Mouse (Mus musculus): Measurements from ENCODE around the gene Adra2b. TPM values are rescaled to one million over a fixed set of nuclear protein-coding genes. Genes with fewer than 3 reads are reported as not detected.

The Adra2b gene
- total and polyA plus RNA-seq, 3 experiments = not detected

DNA sequence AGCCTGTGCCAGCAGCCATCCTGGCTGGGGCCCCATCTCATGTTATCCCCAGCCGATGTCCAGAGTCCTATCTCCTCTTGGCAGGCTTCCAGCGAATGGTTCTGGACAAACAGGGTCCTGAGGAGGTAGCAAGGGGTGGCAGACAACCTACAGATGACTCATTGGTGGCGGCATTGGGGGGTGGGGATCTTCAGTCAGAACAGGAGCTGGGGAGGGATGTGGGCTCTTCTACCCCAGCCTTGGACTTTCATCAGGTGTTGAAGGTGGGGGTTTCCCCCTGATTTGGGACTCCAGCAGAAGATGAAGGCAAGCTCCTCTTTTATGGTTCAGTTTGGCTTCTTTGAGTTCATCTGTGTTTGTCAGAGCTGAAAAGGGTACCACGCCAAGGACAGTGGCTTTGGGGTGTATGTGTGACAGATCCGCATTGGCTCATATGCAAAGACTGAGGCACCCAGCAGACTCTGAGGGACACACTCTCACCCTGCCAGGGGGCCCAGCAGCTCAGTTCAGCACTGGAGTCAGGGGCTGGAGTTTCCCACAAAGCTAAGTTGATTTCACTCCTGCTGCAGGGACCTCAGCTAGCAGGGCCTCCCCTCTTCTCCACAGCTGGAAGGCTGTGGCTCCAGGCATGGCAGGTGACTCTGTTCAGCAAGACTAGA is 28.9 kb upstream of the Adra2b start:
- Histone ChIP-seq H3K36me3 (ENCODE audit: control insufficient read depth in 1 of 2, insufficient read depth in 2 of 2, low read length in 2 of 2) (peaks cover 0 to 12% of the 10 kb centered on the region in 2 experiments; a peak in 2 of 4 replicates), H3K79me2 (ENCODE audit: control insufficient read depth, insufficient read depth, low read length, poor library complexity) (peaks cover 12% of the 10 kb centered on the region), H3K27me3 (ENCODE audit: control insufficient read depth in 1 of 2, insufficient read depth in 2 of 2, low read length in 2 of 2) (no peaks in the 10 kb centered on the region), H3K9ac (ENCODE audit: control insufficient read depth, low read depth, low read length, poor library complexity, severe bottlenecking) (no peak overlapping the region), H3K4me1 (ENCODE audit: control insufficient read depth in 1 of 2, insufficient read depth in 2 of 2, low read length in 2 of 2) (peaks cover 3 to 22% of the 10 kb centered on the region in 2 experiments; a peak in 3 of 4 replicates), H3K27ac (ENCODE audit: control insufficient read depth, low read depth, low read length) (no peak overlapping the region), H3K9me3 (replicated peaks; ENCODE audit: insufficient read depth, low read length) (no peaks in the 10 kb centered on the region), H3K4me3 (ENCODE audit: control insufficient read depth in 1 of 2, insufficient read depth in 1 of 2, low read depth in 2 of 2, low read length in 2 of 2) (no peak overlapping the region)
- no peak for TF ChIP-seq MXI1 (IDR thresholded peaks at IDR 0.05; ENCODE audit: low read depth, low read length)
- no peak for TF ChIP-seq RCOR1 (IDR thresholded peaks at IDR 0.05; ENCODE audit: low read depth, low read length)
- no peak for TF ChIP-seq MAFK (IDR thresholded peaks at IDR 0.05; ENCODE audit: borderline replicate concordance, low read depth, low read length)
- TF ChIP-seq TBP (IDR thresholded peaks at IDR 0.05; ENCODE audit: low read depth, low read length) = no peak
- no peak for TF ChIP-seq NRF1 (IDR thresholded peaks at IDR 0.05; ENCODE audit: insufficient read depth, low read depth, low read length, poor library complexity, severe bottlenecking)
- no peak for TF ChIP-seq CHD1 (IDR thresholded peaks at IDR 0.05; ENCODE audit: low read depth, low read length)
- no peak for TF ChIP-seq TAL1 (IDR thresholded peaks at IDR 0.05; ENCODE audit: low read length)
- TF ChIP-seq ZC3H11A (IDR thresholded peaks at IDR 0.05; ENCODE audit: low read depth, low read length) = no peak
- TF ChIP-seq ZKSCAN1 (IDR thresholded peaks at IDR 0.05; ENCODE audit: low read depth, low read length) = no peak
- TF ChIP-seq GABPA (IDR thresholded peaks at IDR 0.05; ENCODE audit: low read depth, low read length) = no peak
- no peak for DNase-seq (ENCODE audit: low read depth, low spot score)

DNA sequence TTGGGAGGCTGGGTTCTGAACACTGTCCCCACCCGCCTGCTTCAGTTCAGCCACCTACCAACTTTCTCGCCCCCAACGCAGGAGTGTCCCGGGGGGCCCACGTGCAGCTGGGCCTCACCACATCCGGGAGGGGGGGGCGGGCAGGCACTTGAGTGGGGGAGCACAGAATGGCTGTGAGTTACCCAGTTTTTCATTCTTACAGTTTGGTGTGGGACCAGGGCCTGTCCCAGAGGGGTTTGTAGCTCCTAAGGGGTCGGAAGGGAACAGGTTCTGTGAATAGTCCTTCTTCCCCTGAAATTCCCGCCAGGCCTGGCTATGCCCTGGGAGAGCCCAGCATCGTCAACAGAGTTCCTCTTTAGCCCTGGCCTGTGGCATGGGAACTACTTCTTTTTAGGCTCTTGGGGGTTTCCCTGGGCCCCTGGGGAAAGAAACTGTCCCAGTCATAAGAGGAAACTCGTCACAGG is 27.9 kb upstream of the Adra2b start:
- no peaks in the 10 kb centered on the region for H3K27me3 ChIP-seq (ENCODE audit: control insufficient read depth in 1 of 2, insufficient read depth in 2 of 2, low read length in 2 of 2)
- H3K79me2 ChIP-seq (ENCODE audit: control insufficient read depth, insufficient read depth, low read length, poor library complexity) = peaks cover 12% of the 10 kb centered on the region
- no peak for TF ChIP-seq ZMIZ1 (IDR thresholded peaks at IDR 0.05; ENCODE audit: low read depth, low read length)
- TF ChIP-seq CHD1 (IDR thresholded peaks at IDR 0.05; ENCODE audit: low read depth, low read length) = 0 out of 2 replicates have a peak, but pooled peaks have one; percentile 18
- TF ChIP-seq TCF12 (IDR thresholded peaks at IDR 0.05; ENCODE audit: low read depth, low read length) = no peak
- no peak for TF ChIP-seq MXI1 (IDR thresholded peaks at IDR 0.05; ENCODE audit: low read depth, low read length)
- peak; percentile 22; the same call in 1 of the 2 replicates for TF ChIP-seq SIN3A (IDR thresholded peaks at IDR 0.05; ENCODE audit: low read length)
- no peak for TF ChIP-seq RAD21 (IDR thresholded peaks at IDR 0.05; ENCODE audit: low read depth, low read length)
- TF ChIP-seq BHLHE40 (IDR thresholded peaks at IDR 0.05; ENCODE audit: borderline replicate concordance, low read depth, low read length) = peak; percentile 37; the same call in 1 of the 2 replicates
- no peak for TF ChIP-seq JUND (IDR thresholded peaks at IDR 0.05; ENCODE audit: low read depth, low read length)
- peak; percentile 49 for DNase-seq (ENCODE audit: low read depth, low spot score)
- H3K9me3 ChIP-seq (replicated peaks; ENCODE audit: insufficient read depth, low read length) = no peaks in the 10 kb centered on the region
- peaks cover 0 to 12% of the 10 kb centered on the region in 2 experiments; a peak in 2 of 4 replicates for H3K36me3 ChIP-seq (ENCODE audit: control insufficient read depth in 1 of 2, insufficient read depth in 2 of 2, low read length in 2 of 2)
- peak overlapping the region; percentile 40; the same call in 1 of the 2 replicates for H3K27ac ChIP-seq (ENCODE audit: control insufficient read depth, low read depth, low read length)
- peaks cover 0 to 20% of the 10 kb centered on the region in 2 experiments; a peak in 3 of 4 replicates for H3K4me1 ChIP-seq (ENCODE audit: control insufficient read depth in 1 of 2, insufficient read depth in 2 of 2, low read length in 2 of 2)
- no peak overlapping the region for H3K4me3 ChIP-seq (ENCODE audit: control insufficient read depth in 1 of 2, insufficient read depth in 1 of 2, low read depth in 2 of 2, low read length in 2 of 2)
- H3K9ac ChIP-seq (ENCODE audit: control insufficient read depth, low read depth, low read length, poor library complexity, severe bottlenecking) = peak overlapping the region; percentile 55
